Mouse (Mus musculus) stomach, postnatal 0 days (tissue): ENCODE measurements around the gene Negr1.

Source experiments
- CTCF ChIP-seq: IDR thresholded peaks from 2 replicates; pipeline ENCODE4 v1.5.1; 2016; ENCODE audit warnings: antibody characterized with exemption, low read depth, mild to moderate bottlenecking, moderate library complexity
- EP300 ChIP-seq: optimal IDR thresholded peaks from 2 replicates; pipeline ENCODE3; 2016; ENCODE audit warnings: antibody characterized with exemption

GRCm38 (mm10) chr3:156561524-156562423 lies at the start of gene Negr1:
- TF ChIP-seq EP300 (no peak), CTCF (peak; percentile 4; the same call in 1 of the 2 replicates)
